Mouse (Mus musculus): ENCODE measurements at regions not wholly inside any gene's neighbourhood (a gene's known extent, or its start where the extent isn't known, plus 50 kb on each side); places are given as distances from the start of the nearest gene placed in this dataset.

- Histone ChIP-seq H3K4me2 (no peak overlapping the region), H3K4me3 (no peak overlapping the region), H3K9ac (no peak overlapping the region), H3K27ac (no peak overlapping the region), H3K36me3 (ENCODE audit: poor library complexity, severe bottlenecking) (no peaks in the 10 kb centered on the region), H3K9me3 (replicated peaks) (no peaks in the 10 kb centered on the region), H3K27me3 (no peaks in the 10 kb centered on the region), H3K4me1 (no peaks in the 10 kb centered on the region)
- no peak for ATAC-seq
- 81% methylated on average over 1 of the region's 1 CpGs for WGBS
Observed at GRCm38 (mm10) chr7:111263302-111263701, 180.5 kb upstream of the Eif4g2 start.

GRCm38 (mm10) chr7:111259630-111260574 is 177.1 kb upstream of the Eif4g2 start:
- Histone ChIP-seq H3K27ac (no peak overlapping the region), H3K36me3 (ENCODE audit: poor library complexity, severe bottlenecking) (no peaks in the 10 kb centered on the region), H3K27me3 (no peaks in the 10 kb centered on the region), H3K9me3 (replicated peaks) (no peaks in the 10 kb centered on the region), H3K9ac (no peak overlapping the region), H3K4me1 (no peaks in the 10 kb centered on the region), H3K4me3 (no peak overlapping the region), H3K4me2 (no peak overlapping the region)
- no peak for ATAC-seq
- 84% methylated on average over 11 of the region's 11 CpGs for WGBS

- no peak for ATAC-seq
- H3K9ac ChIP-seq, result no peak overlapping the region
- WGBS, result 71% methylated on average over 2 of the region's 2 CpGs
- H3K4me2 ChIP-seq, result no peak overlapping the region
- no peaks in the 10 kb centered on the region for H3K9me3 ChIP-seq (replicated peaks)
- no peaks in the 10 kb centered on the region for H3K36me3 ChIP-seq (ENCODE audit: poor library complexity, severe bottlenecking)
- H3K4me1 ChIP-seq, result no peaks in the 10 kb centered on the region
- H3K4me3 ChIP-seq, result no peak overlapping the region
- no peak overlapping the region for H3K27ac ChIP-seq
- no peaks in the 10 kb centered on the region for H3K27me3 ChIP-seq
Observed at GRCm38 (mm10) chr7:111257842-111258241, 175.0 kb upstream of the Eif4g2 start.

GRCm38 (mm10) chr7:111256199-111256598 is 173.4 kb upstream of the Eif4g2 start:
- WGBS, result 75% methylated on average over 2 of the region's 2 CpGs
- no peaks in the 10 kb centered on the region for H3K9me3 ChIP-seq (replicated peaks)
- H3K4me3 ChIP-seq, result no peak overlapping the region
- no peak for ATAC-seq
- no peaks in the 10 kb centered on the region for H3K4me1 ChIP-seq
- no peak overlapping the region for H3K27ac ChIP-seq
- H3K9ac ChIP-seq, result no peak overlapping the region
- H3K27me3 ChIP-seq, result no peaks in the 10 kb centered on the region
- no peaks in the 10 kb centered on the region for H3K36me3 ChIP-seq (ENCODE audit: poor library complexity, severe bottlenecking)
- no peak overlapping the region for H3K4me2 ChIP-seq

GRCm38 (mm10) chr7:111249606-111250005 is 166.8 kb upstream of the Eif4g2 start:
- Histone ChIP-seq H3K9ac (no peak overlapping the region), H3K27ac (no peak overlapping the region), H3K4me1 (no peaks in the 10 kb centered on the region), H3K9me3 (replicated peaks) (0 out of 2 replicates have a peak, but pooled peaks cover 2% of the 10 kb centered on the region), H3K36me3 (ENCODE audit: poor library complexity, severe bottlenecking) (no peaks in the 10 kb centered on the region), H3K4me2 (no peak overlapping the region), H3K27me3 (no peaks in the 10 kb centered on the region), H3K4me3 (no peak overlapping the region)
- peak; percentile 58; the same call in 1 of the 2 replicates for ATAC-seq
- 35% methylated on average over 5 of the region's 5 CpGs for WGBS

GRCm38 (mm10) chr7:111245488-111245887 is 162.7 kb upstream of the Eif4g2 start:
- no peak overlapping the region for H3K4me2 ChIP-seq
- H3K27ac ChIP-seq, result no peak overlapping the region
- ATAC-seq, result no peak
- no peaks in the 10 kb centered on the region for H3K36me3 ChIP-seq (ENCODE audit: poor library complexity, severe bottlenecking)
- WGBS, result 94% methylated on average over 8 of the region's 8 CpGs
- no peaks in the 10 kb centered on the region for H3K4me1 ChIP-seq
- H3K9ac ChIP-seq, result no peak overlapping the region
- no peak overlapping the region for H3K4me3 ChIP-seq
- no peaks in the 10 kb centered on the region for H3K27me3 ChIP-seq
- 0 out of 2 replicates have a peak, but pooled peaks cover 2% of the 10 kb centered on the region for H3K9me3 ChIP-seq (replicated peaks)

GRCm38 (mm10) chr7:111245067-111245466 is 162.2 kb upstream of the Eif4g2 start:
- 86% methylated on average over 6 of the region's 6 CpGs for WGBS
- no peak for ATAC-seq
- no peak overlapping the region for H3K27ac ChIP-seq
- no peak overlapping the region for H3K9ac ChIP-seq
- H3K4me2 ChIP-seq, result no peak overlapping the region
- H3K36me3 ChIP-seq (ENCODE audit: poor library complexity, severe bottlenecking), result no peaks in the 10 kb centered on the region
- no peak overlapping the region for H3K4me3 ChIP-seq
- H3K27me3 ChIP-seq, result no peaks in the 10 kb centered on the region
- 0 out of 2 replicates have a peak, but pooled peaks cover 2% of the 10 kb centered on the region for H3K9me3 ChIP-seq (replicated peaks)
- H3K4me1 ChIP-seq, result no peaks in the 10 kb centered on the region

GRCm38 (mm10) chr7:111243831-111244230 is 161.0 kb upstream of the Eif4g2 start:
- Histone ChIP-seq H3K9ac (no peak overlapping the region), H3K36me3 (ENCODE audit: poor library complexity, severe bottlenecking) (no peaks in the 10 kb centered on the region), H3K27me3 (no peaks in the 10 kb centered on the region), H3K4me3 (no peak overlapping the region), H3K27ac (no peak overlapping the region), H3K9me3 (replicated peaks) (0 out of 2 replicates have a peak, but pooled peaks cover 2% of the 10 kb centered on the region), H3K4me2 (no peak overlapping the region), H3K4me1 (no peaks in the 10 kb centered on the region)
- 80% methylated on average over 1 of the region's 1 CpGs for WGBS
- no peak for ATAC-seq

GRCm38 (mm10) chr7:111242646-111243045 is 159.8 kb upstream of the Eif4g2 start:
- Histone ChIP-seq H3K9me3 (replicated peaks) (0 out of 2 replicates have a peak, but pooled peaks cover 2% of the 10 kb centered on the region), H3K4me2 (no peak overlapping the region), H3K4me1 (no peaks in the 10 kb centered on the region), H3K9ac (no peak overlapping the region), H3K36me3 (ENCODE audit: poor library complexity, severe bottlenecking) (no peaks in the 10 kb centered on the region), H3K27ac (no peak overlapping the region), H3K27me3 (no peaks in the 10 kb centered on the region), H3K4me3 (no peak overlapping the region)
- ATAC-seq, result no peak
- WGBS, result 66% methylated on average over 10 of the region's 10 CpGs

- Histone ChIP-seq H3K4me3 (no peak overlapping the region), H3K9ac (no peak overlapping the region), H3K27ac (no peak overlapping the region), H3K4me1 (no peaks in the 10 kb centered on the region), H3K4me2 (no peak overlapping the region), H3K27me3 (no peaks in the 10 kb centered on the region), H3K36me3 (ENCODE audit: poor library complexity, severe bottlenecking) (no peaks in the 10 kb centered on the region), H3K9me3 (replicated peaks) (peaks cover 5% of the 10 kb centered on the region)
- 58% methylated on average over 4 of the region's 4 CpGs for WGBS
- ATAC-seq, result no peak
Observed at GRCm38 (mm10) chr7:111241538-111241937, 158.7 kb upstream of the Eif4g2 start.

GRCm38 (mm10) chr7:111240234-111240826 is 157.5 kb upstream of the Eif4g2 start:
- 89% methylated on average over 9 of the region's 9 CpGs for WGBS
- Histone ChIP-seq H3K27me3 (no peaks in the 10 kb centered on the region), H3K9ac (no peak overlapping the region), H3K4me2 (no peak overlapping the region), H3K36me3 (ENCODE audit: poor library complexity, severe bottlenecking) (no peaks in the 10 kb centered on the region), H3K9me3 (replicated peaks) (peaks cover 9% of the 10 kb centered on the region), H3K27ac (no peak overlapping the region), H3K4me3 (no peak overlapping the region), H3K4me1 (no peaks in the 10 kb centered on the region)
- ATAC-seq, result no peak

GRCm38 (mm10) chr7:111237819-111238218 is 155.0 kb upstream of the Eif4g2 start:
- ATAC-seq, result no peak
- Histone ChIP-seq H3K27me3 (no peaks in the 10 kb centered on the region), H3K4me3 (no peak overlapping the region), H3K9ac (no peak overlapping the region), H3K27ac (no peak overlapping the region), H3K4me1 (no peaks in the 10 kb centered on the region), H3K36me3 (ENCODE audit: poor library complexity, severe bottlenecking) (no peaks in the 10 kb centered on the region), H3K4me2 (no peak overlapping the region), H3K9me3 (replicated peaks) (peaks cover 9% of the 10 kb centered on the region)
- 88% methylated on average over 9 of the region's 9 CpGs for WGBS
